Comparison of ENCODE assay signal across 16 mouse cellular contexts in the genomic region with DNA sequence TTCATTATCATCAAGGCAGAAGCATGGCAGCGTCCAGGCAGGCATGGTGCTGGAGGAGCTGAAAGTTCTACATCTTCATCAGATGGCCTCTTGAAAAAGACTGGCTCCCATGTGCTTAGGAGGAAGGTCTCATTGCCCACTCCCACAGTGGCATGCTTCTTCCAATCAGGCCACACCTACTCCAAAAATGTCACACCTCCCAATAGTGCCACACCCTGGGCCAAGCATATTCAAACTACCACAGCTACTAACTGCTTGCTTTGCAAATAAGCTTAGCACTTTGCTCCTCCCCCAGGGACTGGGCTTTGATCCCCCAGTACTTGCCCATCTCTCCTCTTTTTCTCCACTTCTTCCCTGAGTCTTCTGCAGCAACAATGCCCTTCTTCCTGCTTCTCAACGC.
A peak's percentile ranks its signal among the peaks of the same experiment; 100 is the strongest.
DNase-seq lines count a peak whose midpoint lies in the region; ATAC-seq and TF ChIP-seq lines count a peak whose summit lies in the region.
"Had no signal": no experiment of that assay in that cellular context is flagged by ENCODE, and none has a peak within 500 bp of the region (broad histone marks: within the 10 kb centered on the region; RNA-seq: fewer than 3 reads in every experiment).

No protein-coding gene starts in this region.

- H3K9ac ChIP-seq in ES-E14 (ENCODE audit: insufficient read depth, low read depth, low read length, poor library complexity, severe bottlenecking), result no peak overlapping the region
- no peak overlapping the region for H3K9ac ChIP-seq in intestine, embryonic 16.5 days (ENCODE audit: low read depth, low read length)
- no peak overlapping the region for H3K9ac ChIP-seq in forebrain, embryonic 12.5 days
- H3K9ac ChIP-seq: embryonic facial prominence, embryonic 12.5 days had no signal

- H3K27ac ChIP-seq in ES-E14 (ENCODE audit: insufficient read depth, low read depth, low read length, poor library complexity, severe bottlenecking), result no peak overlapping the region
- no peak overlapping the region for H3K27ac ChIP-seq in intestine, embryonic 16.5 days (ENCODE audit: low read length)
- H3K27ac ChIP-seq in forebrain, embryonic 12.5 days, result no peak overlapping the region
- H3K27ac ChIP-seq: embryonic facial prominence, embryonic 10.5 days; embryonic facial prominence, embryonic 12.5 days had no signal

- in situ Hi-C loops in ES-E14 (cut with MboI; ENCODE audit: low sequenced_read_pairs in 2 of 2, unreplicated experiment in 2 of 2), result no loop called here

- 45% methylated on average over 2 of the region's 2 CpGs for WGBS in intestine, embryonic 16.5 days
- WGBS in forebrain, embryonic 12.5 days, result 76% methylated on average over 2 of the region's 2 CpGs

- ATAC-seq in intestine, embryonic 16.5 days, result no peak
- no peak for ATAC-seq in forebrain, embryonic 12.5 days (ENCODE audit: low FRiP score)
- ATAC-seq: activated CD4-positive, CD25-positive, alpha-beta regulatory T cell, adult 4 months; forebrain, embryonic 14.5 days; forebrain, embryonic 16.5 days had no signal

- H3K27me3 ChIP-seq in intestine, embryonic 16.5 days (replicated peaks; ENCODE audit: control insufficient read depth, insufficient read depth, low read length), result no peaks in the 10 kb centered on the region
- H3K27me3 ChIP-seq in forebrain, embryonic 12.5 days, result no peaks in the 10 kb centered on the region
- H3K27me3 ChIP-seq: embryonic facial prominence, embryonic 12.5 days had no signal

- H3K9me3 ChIP-seq in ES-E14 (ENCODE audit: control insufficient read depth, insufficient read depth, low read depth, low read length), result no peaks in the 10 kb centered on the region
- no peaks in the 10 kb centered on the region for H3K9me3 ChIP-seq in intestine, embryonic 16.5 days (ENCODE audit: control insufficient read depth, low read length)
- no peaks in the 10 kb centered on the region for H3K9me3 ChIP-seq in forebrain, embryonic 12.5 days
- H3K9me3 ChIP-seq: embryonic facial prominence, embryonic 10.5 days; embryonic facial prominence, embryonic 12.5 days had no signal

- no peak overlapping the region for H3K4me2 ChIP-seq in intestine, embryonic 16.5 days (ENCODE audit: low read depth, low read length)
- H3K4me2 ChIP-seq in forebrain, embryonic 12.5 days, result no peak overlapping the region
- H3K4me2 ChIP-seq: embryonic facial prominence, embryonic 12.5 days had no signal

- DNase-seq in ES-E14 (ENCODE audit: low read depth, low spot score) (peak; percentile 11), WW6 (ENCODE audit: low read depth, low spot score) (peak; percentile 5)
- no peak for DNase-seq in frontal cortex, postnatal 14 days (ENCODE audit: low spot score in 2 of 2)
- DNase-seq: adrenal gland, adult 8-10 months; adrenal gland, postnatal 14 days; adrenal gland, postnatal 36 days; cerebellum, adult 11-12 months; cerebellum, adult 2 months; cerebellum, adult 9-10 months had no signal

- no peak overlapping the region for H3K4me3 ChIP-seq in ES-E14 (ENCODE audit: insufficient read depth in 1 of 2, low read depth in 1 of 2, low read length in 2 of 2, poor library complexity in 1 of 2, severe bottlenecking in 1 of 2)
- no peak overlapping the region for H3K4me3 ChIP-seq in intestine, embryonic 16.5 days (ENCODE audit: low read length)
- no peak overlapping the region for H3K4me3 ChIP-seq in forebrain, embryonic 12.5 days (replicated peaks)
- H3K4me3 ChIP-seq: embryonic facial prominence, embryonic 10.5 days; embryonic facial prominence, embryonic 12.5 days had no signal

- no peaks in the 10 kb centered on the region for H3K4me1 ChIP-seq in ES-E14 (ENCODE audit: control insufficient read depth in 2 of 2, insufficient read depth in 2 of 2, low read length in 2 of 2, poor library complexity in 1 of 2)
- H3K4me1 ChIP-seq in intestine, embryonic 16.5 days (ENCODE audit: control insufficient read depth, insufficient read depth, low read length), result no peaks in the 10 kb centered on the region
- H3K4me1 ChIP-seq in forebrain, embryonic 12.5 days, result no peaks in the 10 kb centered on the region
- H3K4me1 ChIP-seq: embryonic facial prominence, embryonic 10.5 days; embryonic facial prominence, embryonic 12.5 days had no signal

- H3K36me3 ChIP-seq in ES-E14 (ENCODE audit: control insufficient read depth, insufficient read depth, low read length, poor library complexity, severe bottlenecking), result no peaks in the 10 kb centered on the region
- no peaks in the 10 kb centered on the region for H3K36me3 ChIP-seq in intestine, embryonic 16.5 days (ENCODE audit: control insufficient read depth, insufficient read depth, low read length)
- no peaks in the 10 kb centered on the region for H3K36me3 ChIP-seq in forebrain, embryonic 12.5 days (replicated peaks)
- H3K36me3 ChIP-seq: embryonic facial prominence, embryonic 10.5 days; embryonic facial prominence, embryonic 12.5 days had no signal

TF ChIP-seq in ES-E14, 5 proteins besides CTCF, POLR2A, EP300 and RAD21:
- TF ChIP-seq CHD2 (IDR thresholded peaks at IDR 0.05; ENCODE audit: low read depth, low read length) (no peak), ZNF384 (IDR thresholded peaks at IDR 0.05; ENCODE audit: low read depth, low read length) (no peak), HCFC1 (IDR thresholded peaks at IDR 0.05; ENCODE audit: borderline replicate concordance, insufficient read depth, low read length) (no peak), ZC3H11A (IDR thresholded peaks at IDR 0.05; ENCODE audit: borderline replicate concordance, low read depth, low read length) (no peak), MAFK (IDR thresholded peaks at IDR 0.05; ENCODE audit: insufficient read depth, low read depth, low read length) (no peak)
TF ChIP-seq in ES-E14: peak in this region for 0.

Comparison
In these comparisons a context has a peak if more than half of its experiments do, and no peak if none do; other contexts are left out.
1. DNase-seq: peak in ES-E14 (single experiment) and WW6 (single experiment); none in frontal cortex, postnatal 14 days (0 of 2).